8 mouse cellular contexts compared by ENCODE assay signal in genomic region chr2:147738307-147738872, GRCm38 (mm10).
DNase-seq lines count a peak whose midpoint lies in the region; ATAC-seq lines count a peak whose summit lies in the region.

No protein-coding gene starts in this region.

- no peak overlapping the region for H3K4me2 ChIP-seq in kidney, embryonic 14.5 days (replicated peaks; ENCODE audit: low read depth, low read length)
- H3K4me2 ChIP-seq in limb, embryonic 15.5 days = no peak overlapping the region

- no peaks in the 10 kb centered on the region for H3K9me3 ChIP-seq in forebrain, embryonic 10.5 days
- no peaks in the 10 kb centered on the region for H3K9me3 ChIP-seq in kidney, embryonic 14.5 days (ENCODE audit: control insufficient read depth, low read length)
- no peaks in the 10 kb centered on the region for H3K9me3 ChIP-seq in limb, embryonic 15.5 days

- no peak overlapping the region for H3K4me3 ChIP-seq in forebrain, embryonic 10.5 days
- H3K4me3 ChIP-seq in kidney, embryonic 14.5 days (ENCODE audit: low read length) = no peak overlapping the region
- no peak overlapping the region for H3K4me3 ChIP-seq in limb, embryonic 15.5 days

- peak; percentile 57; the same call in 1 of the 2 replicates for ATAC-seq in kidney, embryonic 14.5 days (ENCODE audit: low FRiP score, low TSS enrichment)
- 0 out of 2 replicates have a peak, but pooled peaks have one; percentile 44 for ATAC-seq in limb, embryonic 15.5 days (ENCODE audit: insufficient number of reproducible peaks, low FRiP score, low TSS enrichment, low read depth)
- ATAC-seq in erythroid progenitor cell, adult 5-6 weeks (replicated peaks; ENCODE audit: low FRiP score, poor library complexity, severe bottlenecking) = no peak

- no peaks in the 10 kb centered on the region for H3K4me1 ChIP-seq in forebrain, embryonic 10.5 days
- no peaks in the 10 kb centered on the region for H3K4me1 ChIP-seq in kidney, embryonic 14.5 days (ENCODE audit: control insufficient read depth, insufficient read depth, low read length)
- no peaks in the 10 kb centered on the region for H3K4me1 ChIP-seq in limb, embryonic 15.5 days

- no peaks in the 10 kb centered on the region for H3K36me3 ChIP-seq in forebrain, embryonic 10.5 days (replicated peaks)
- H3K36me3 ChIP-seq in kidney, embryonic 14.5 days (ENCODE audit: control insufficient read depth, insufficient read depth, low read length) = no peaks in the 10 kb centered on the region
- H3K36me3 ChIP-seq in limb, embryonic 15.5 days = no peaks in the 10 kb centered on the region

- WGBS in forebrain, embryonic 10.5 days = 46% methylated on average over 10 of the region's 10 CpGs
- 39% methylated on average over 10 of the region's 10 CpGs for WGBS in kidney, embryonic 14.5 days
- 24% methylated on average over 10 of the region's 10 CpGs for WGBS in limb, embryonic 15.5 days

- peak; percentile 45 for DNase-seq in right cerebral cortex, adult 18-20 months
- no peak for DNase-seq in right cerebral cortex, postnatal 25 days
- DNase-seq in adrenal gland, postnatal 14 days = peak; percentile 30
- peak; percentile 25 for DNase-seq in forebrain, embryonic 10.5 days (ENCODE audit: extremely low spot score, low spot score)
- DNase-seq in retina, embryonic 14.5 days (ENCODE audit: low spot score) = peak; percentile 84

- H3K9ac ChIP-seq in kidney, embryonic 14.5 days (ENCODE audit: low read depth, low read length) = no peak overlapping the region
- no peak overlapping the region for H3K9ac ChIP-seq in limb, embryonic 15.5 days

- H3K27ac ChIP-seq in forebrain, embryonic 10.5 days = no peak overlapping the region
- H3K27ac ChIP-seq in kidney, embryonic 14.5 days (ENCODE audit: low read depth, low read length) = no peak overlapping the region
- H3K27ac ChIP-seq in limb, embryonic 15.5 days = no peak overlapping the region

- H3K27me3 ChIP-seq in forebrain, embryonic 10.5 days (ENCODE audit: poor library complexity, severe bottlenecking) = no peaks in the 10 kb centered on the region
- no peaks in the 10 kb centered on the region for H3K27me3 ChIP-seq in kidney, embryonic 14.5 days (ENCODE audit: control insufficient read depth, insufficient read depth, low read length)
- peaks cover 11% of the 10 kb centered on the region; the same call in 1 of the 2 replicates for H3K27me3 ChIP-seq in limb, embryonic 15.5 days
